Mouse (Mus musculus): Measurements from ENCODE around the gene Stim1.

DNA sequence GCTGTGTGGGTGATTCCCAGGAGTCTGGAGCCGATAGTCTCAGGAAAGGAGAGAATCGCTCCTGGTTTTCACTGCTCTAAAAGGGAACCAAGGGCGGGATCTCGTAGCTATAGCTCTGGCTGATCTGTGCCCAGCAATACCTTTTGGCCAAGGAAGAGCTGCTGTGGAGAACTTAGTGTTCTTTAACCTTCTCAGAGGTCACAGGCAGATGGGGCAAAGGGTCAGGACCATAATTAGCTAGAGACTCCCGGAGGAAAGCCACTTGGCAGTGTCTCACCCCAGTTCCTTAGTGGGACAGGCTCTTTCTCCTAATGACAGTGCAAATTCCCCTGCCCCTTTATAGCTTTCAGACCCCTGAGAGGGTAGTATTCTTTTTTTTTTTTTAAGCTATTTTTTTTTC, 43.2 kb downstream of the Stim1 start:
- TF ChIP-seq POLR2A (IDR thresholded peaks at IDR 0.05; ENCODE audit: borderline replicate concordance, insufficient read depth, low read length) (no peak), CTCF (IDR thresholded peaks at IDR 0.05; ENCODE audit: borderline replicate concordance, insufficient read depth, low read depth, low read length) (no peak)
